Mouse (Mus musculus): ENCODE data around the gene Olfr911-ps1.

The Olfr911-ps1 gene

DNA sequence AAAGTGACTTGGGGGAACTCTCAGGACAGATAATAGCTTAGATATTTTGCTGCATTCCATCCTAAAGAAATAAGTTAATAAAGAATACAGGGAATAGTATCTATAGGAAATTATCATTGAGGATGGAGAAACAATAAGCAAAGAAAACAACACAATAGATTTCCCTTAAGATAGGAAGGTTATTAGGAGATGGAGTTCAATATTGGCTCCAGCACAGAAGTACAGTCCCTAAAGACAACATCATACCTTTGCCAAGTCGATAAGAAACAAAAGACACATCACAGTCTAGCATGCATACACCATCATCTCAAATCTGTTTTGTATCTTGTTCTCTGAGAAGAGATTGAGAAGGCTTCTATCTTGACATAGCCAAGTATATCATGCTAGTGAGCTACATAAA, at the start of gene Olfr911-ps1:
Gene Olfr911-ps1 (plus strand): TSS at position 301 of the 400 bp plus-strand sequence.
- no peak for DNase-seq (ENCODE audit: low read depth)

- DNase-seq (ENCODE audit: low read depth) = no peak
Measured at GRCm38 (mm10) chr9:38486785-38487184, 34.6 kb upstream of the Olfr911-ps1 start, which contains the start of gene Olfr906. TSS of gene Olfr906 (plus strand) at chr9:38487085.

DNA sequence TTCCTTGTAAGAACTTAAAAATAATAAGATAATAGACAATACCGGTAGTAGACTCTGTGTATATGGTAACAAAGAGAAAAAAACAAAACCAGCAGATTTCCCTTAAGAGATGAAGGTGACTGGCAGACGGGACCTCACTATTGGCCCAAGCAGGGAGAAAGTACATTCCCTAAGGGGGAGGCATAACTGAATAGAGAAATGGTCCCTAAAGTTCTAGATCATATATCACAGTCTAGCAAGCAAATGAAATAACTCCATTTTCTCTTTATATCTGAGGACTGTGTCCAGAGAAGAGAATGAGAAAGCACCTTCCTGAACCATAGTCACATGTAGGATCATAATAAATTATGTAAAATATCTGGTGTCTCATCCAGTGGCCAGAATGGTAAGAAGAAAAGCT, 25.9 kb upstream of the Olfr911-ps1 start, which contains the start of gene Olfr907:
Gene Olfr907 (plus strand): TSS at position 301 of the 400 bp plus-strand sequence.
- no peak for DNase-seq (ENCODE audit: low read depth)

DNA sequence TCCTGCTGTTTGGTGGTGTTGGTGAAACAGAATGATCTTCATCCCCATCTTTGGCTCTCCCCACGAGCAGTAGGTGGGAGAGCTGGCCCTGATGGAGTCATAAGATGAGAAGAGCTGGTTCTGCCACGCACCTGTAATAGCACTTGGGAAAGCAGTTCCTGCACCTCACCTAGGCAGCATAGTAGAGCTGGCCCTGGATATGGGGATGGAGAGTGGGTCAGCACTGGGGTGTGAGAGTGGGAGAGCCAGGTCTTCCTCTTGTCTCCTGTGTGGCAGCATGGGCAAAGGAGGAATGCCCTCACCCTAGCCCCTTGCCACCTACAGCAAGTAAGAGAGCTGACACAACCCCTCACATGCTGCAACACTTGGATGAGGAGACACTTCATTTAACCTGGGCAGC, 9.0 kb upstream of the Olfr911-ps1 start:
- no peak for DNase-seq (ENCODE audit: low read depth)

DNA sequence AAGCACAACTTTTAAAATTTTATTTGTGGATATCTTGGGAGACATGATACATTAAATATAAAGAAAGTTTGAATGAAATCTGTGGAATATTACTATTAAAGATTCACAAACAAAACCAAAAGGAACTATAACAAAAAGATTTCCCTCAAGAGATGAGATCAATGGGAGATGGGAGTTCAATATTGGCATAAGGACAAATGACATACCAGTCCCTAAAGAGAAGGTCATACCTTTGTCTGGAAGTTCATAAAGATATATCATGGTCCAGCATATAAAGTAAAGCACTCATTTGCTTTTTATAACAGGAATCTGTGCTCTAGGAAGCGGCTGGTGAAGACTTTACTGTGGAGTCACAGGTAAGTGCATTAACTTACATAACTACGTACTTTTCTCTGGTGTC, 16.2 kb downstream of the Olfr911-ps1 start, which contains the start of gene Olfr910:
Gene Olfr910 (plus strand): TSS at position 301 of the 400 bp plus-strand sequence.
- DNase-seq (ENCODE audit: low read depth) = no peak

Measured in NIH3T3 (cell line).